Mouse (Mus musculus) MEL (cell line): ENCODE results near the gene Ctnnbl1. TPM values are rescaled to one million over a fixed set of nuclear protein-coding genes. Genes with fewer than 3 reads are reported as not detected.
A peak's percentile ranks its signal among the peaks of the same experiment; 100 is the strongest.

Experiments
- DNase-seq: peaks from one replicate; pipeline ENCODE4 v3.0.0; 2011; ENCODE audit warnings: low read depth, low spot score
- H3K27ac ChIP-seq: 2 replicates; pipeline ENCODE4 v1.5.1; 2012; ENCODE audit warnings: low read depth, mild to moderate bottlenecking, control low read depth, low read length, moderate library complexity; ENCODE audit not compliant: control insufficient read depth
- H3K27me3 ChIP-seq, 2 experiments: fragments of 150-350 bp in 1 of 2; sonication (generic) in 1 of 2; 2 replicates each; pipeline ENCODE4 v1.6.1; 2012; ENCODE audit warnings: low read length in 2 of 2, mild to moderate bottlenecking in 2 of 2, improper control_type of control experiment in 1 of 2, moderate library complexity in 1 of 2; ENCODE audit not compliant: insufficient read depth in 2 of 2, control insufficient read depth in 1 of 2
- H3K36me3 ChIP-seq, 2 experiments: 2 replicates each; pipeline ENCODE4 v1.6.1; 2012 to 2014; ENCODE audit warnings: low read length in 2 of 2, improper control_type of control experiment in 1 of 2, inconsistent platforms in 1 of 2, mild to moderate bottlenecking in 1 of 2; ENCODE audit not compliant: insufficient read depth in 2 of 2, control insufficient read depth in 1 of 2
- H3K4me1 ChIP-seq, 2 experiments: fragments of 150-350 bp in 1 of 2; sonication (generic) in 1 of 2; 2 replicates each; pipeline ENCODE4 v1.6.1; 2012; ENCODE audit warnings: low read length in 2 of 2, improper control_type of control experiment in 1 of 2, mild to moderate bottlenecking in 1 of 2; ENCODE audit not compliant: insufficient read depth in 2 of 2, control insufficient read depth in 1 of 2
- H3K4me3 ChIP-seq, 2 experiments: fragments of 150-350 bp in 1 of 2; sonication (generic) in 1 of 2; 2 replicates each; pipeline ENCODE4 v1.5.1; 2012; ENCODE audit warnings: low read depth in 2 of 2, low read length in 2 of 2, mild to moderate bottlenecking in 2 of 2, moderate library complexity in 2 of 2, control low read depth in 1 of 2, improper control_type of control experiment in 1 of 2; ENCODE audit not compliant: control insufficient read depth in 1 of 2, insufficient read depth in 1 of 2
- H3K79me2 ChIP-seq: 2 replicates; pipeline ENCODE4 v1.6.1; 2012; ENCODE audit warnings: mild to moderate bottlenecking, low read length, moderate library complexity; ENCODE audit not compliant: control insufficient read depth, poor library complexity, insufficient read depth
- H3K9ac ChIP-seq: 2 replicates; pipeline ENCODE4 v1.6.1; 2012; ENCODE audit warnings: low read depth, mild to moderate bottlenecking, control low read depth, low read length, moderate library complexity; ENCODE audit not compliant: control insufficient read depth, poor library complexity, severe bottlenecking
- H3K9me3 ChIP-seq: fragments of 150-350 bp; sonication (generic); replicated peaks from 2 replicates; pipeline ENCODE4 v1.6.1; 2012; ENCODE audit warnings: mild to moderate bottlenecking, low read length, improper control_type of control experiment, moderate library complexity; ENCODE audit not compliant: insufficient read depth
- BHLHE40 ChIP-seq: IDR thresholded peaks from 2 replicates; pipeline ENCODE4 v1.6.1; 2012; ENCODE audit warnings: low read depth, mild to moderate bottlenecking, inconsistent platforms, low read length, improper control_type of control experiment, borderline replicate concordance
- CHD1 ChIP-seq: IDR thresholded peaks from 2 replicates; pipeline ENCODE4 v1.6.1; 2012; ENCODE audit warnings: low read depth, mild to moderate bottlenecking, inconsistent platforms, low read length, improper control_type of control experiment
- CTCF ChIP-seq, 3 experiments: IDR thresholded peaks in 2 of 3; conservative IDR thresholded peaks in 1 of 3; 2 replicates each; pipeline ENCODE4 v1.5.1; 2011 to 2012; ENCODE audit warnings: low read length in 3 of 3, low read depth in 2 of 3, mild to moderate bottlenecking in 2 of 3, improper control_type of control experiment in 1 of 3, inconsistent platforms in 1 of 3, mixed read lengths in 1 of 3, moderate library complexity in 1 of 3; ENCODE audit not compliant: control insufficient read depth in 1 of 3, insufficient read depth in 1 of 3, poor library complexity in 1 of 3, severe bottlenecking in 1 of 3
- E2F4 ChIP-seq: IDR thresholded peaks from 2 replicates; pipeline ENCODE4 v1.6.1; 2011; ENCODE audit warnings: low read depth, low read length, improper control_type of control experiment, borderline replicate concordance
- ELF1 ChIP-seq: IDR thresholded peaks from 2 replicates; pipeline ENCODE4 v1.6.1; 2014; ENCODE audit warnings: low read depth, mild to moderate bottlenecking, inconsistent platforms, low read length, improper control_type of control experiment, moderate library complexity
- ETS1 ChIP-seq: IDR thresholded peaks from 2 replicates; pipeline ENCODE4 v1.6.1; 2012; ENCODE audit warnings: low read depth, mild to moderate bottlenecking, inconsistent platforms, low read length, improper control_type of control experiment, moderate library complexity
- GABPA ChIP-seq: IDR thresholded peaks from 2 replicates; pipeline ENCODE4 v1.6.1; 2012; ENCODE audit warnings: low read depth, mild to moderate bottlenecking, inconsistent platforms, low read length, improper control_type of control experiment, moderate library complexity
- GATA1 ChIP-seq: IDR thresholded peaks from 2 replicates; pipeline ENCODE4 v1.6.1; 2011; ENCODE audit warnings: low read depth, low read length, improper control_type of control experiment
- HCFC1 ChIP-seq: IDR thresholded peaks from 2 replicates; pipeline ENCODE4 v1.6.1; 2012; ENCODE audit warnings: low read depth, mild to moderate bottlenecking, inconsistent platforms, low read length, improper control_type of control experiment, moderate library complexity
- JUND ChIP-seq: IDR thresholded peaks from 2 replicates; pipeline ENCODE4 v1.6.1; 2011; ENCODE audit warnings: low read depth, mild to moderate bottlenecking, improper control_type of control experiment, low read length
- KAT2A ChIP-seq: conservative IDR thresholded peaks from 2 replicates; pipeline ENCODE4 v1.6.1; 2012; ENCODE audit warnings: low read depth, low read length, improper control_type of control experiment, inconsistent platforms
- MAX ChIP-seq: IDR thresholded peaks from 2 replicates; pipeline ENCODE4 v1.6.1; 2011; ENCODE audit warnings: low read length, improper control_type of control experiment
- MAZ ChIP-seq: IDR thresholded peaks from 2 replicates; pipeline ENCODE4 v1.6.1; 2012; ENCODE audit warnings: low read depth, mild to moderate bottlenecking, inconsistent platforms, low read length, improper control_type of control experiment
- MEF2A ChIP-seq: IDR thresholded peaks from 2 replicates; pipeline ENCODE4 v1.6.1; 2014; ENCODE audit warnings: low read depth, mild to moderate bottlenecking, inconsistent platforms, low read length, improper control_type of control experiment; ENCODE audit not compliant: poor library complexity, insufficient replicate concordance, severe bottlenecking; ENCODE audit errors: extremely low read depth
- MYB ChIP-seq: IDR thresholded peaks from 2 replicates; pipeline ENCODE4 v1.6.1; 2011; ENCODE audit warnings: mild to moderate bottlenecking, low read depth, low read length, improper control_type of control experiment
- MYC ChIP-seq: IDR thresholded peaks from 2 replicates; pipeline ENCODE4 v1.6.1; 2011; ENCODE audit warnings: low read depth, mild to moderate bottlenecking, low read length, improper control_type of control experiment, moderate library complexity
- NELFE ChIP-seq: IDR thresholded peaks from 2 replicates; pipeline ENCODE4 v1.6.1; 2011; ENCODE audit warnings: low read depth, low read length, improper control_type of control experiment
- NRF1 ChIP-seq: IDR thresholded peaks from 2 replicates; pipeline ENCODE4 v1.6.1; 2014; ENCODE audit warnings: low read depth, mild to moderate bottlenecking, inconsistent platforms, low read length, improper control_type of control experiment, moderate library complexity; ENCODE audit not compliant: poor library complexity, insufficient read depth, severe bottlenecking
- POLR2A ChIP-seq, 2 experiments: IDR thresholded peaks; 2 replicates each; pipeline ENCODE4 v1.6.1; 2011 to 2012; ENCODE audit warnings: low read length in 2 of 2, mild to moderate bottlenecking in 2 of 2, control low read depth in 1 of 2, improper control_type of control experiment in 1 of 2, low read depth in 1 of 2, moderate library complexity in 1 of 2; ENCODE audit not compliant: control insufficient read depth in 1 of 2, insufficient read depth in 1 of 2, poor library complexity in 1 of 2
- POLR2AphosphoS2 ChIP-seq: IDR thresholded peaks from 2 replicates; pipeline ENCODE4 v1.6.1; 2011; ENCODE audit warnings: low read length, improper control_type of control experiment
- POLR2AphosphoS5 ChIP-seq: IDR thresholded peaks from 2 replicates; pipeline ENCODE4 v1.6.1; 2012; ENCODE audit warnings: low read depth, borderline replicate concordance, mild to moderate bottlenecking, inconsistent platforms, low read length, moderate library complexity, mixed read lengths
- RAD21 ChIP-seq: IDR thresholded peaks from 2 replicates; pipeline ENCODE4 v1.6.1; 2011; ENCODE audit warnings: mild to moderate bottlenecking, low read depth, low read length, improper control_type of control experiment
- RCOR1 ChIP-seq: IDR thresholded peaks from 2 replicates; pipeline ENCODE4 v1.6.1; 2012; ENCODE audit warnings: low read depth, mild to moderate bottlenecking, inconsistent platforms, low read length, improper control_type of control experiment
- SMC3 ChIP-seq: IDR thresholded peaks from 2 replicates; pipeline ENCODE4 v1.6.1; 2011; ENCODE audit warnings: low read depth, low read length, improper control_type of control experiment
- TAL1 ChIP-seq: IDR thresholded peaks from 2 replicates; pipeline ENCODE4 v1.6.1; 2012; ENCODE audit warnings: mild to moderate bottlenecking, inconsistent platforms, low read length, moderate library complexity, mixed read lengths
- TBP ChIP-seq: IDR thresholded peaks from 2 replicates; pipeline ENCODE4 v1.8.0; 2011; ENCODE audit warnings: low read depth, low read length, improper control_type of control experiment
- TCF12 ChIP-seq: IDR thresholded peaks from 2 replicates; pipeline ENCODE4 v1.6.1; 2014; ENCODE audit warnings: low read depth, mild to moderate bottlenecking, inconsistent platforms, low read length, improper control_type of control experiment, moderate library complexity
- UBTF ChIP-seq: IDR thresholded peaks from 2 replicates; pipeline ENCODE4 v1.6.1; 2012; ENCODE audit warnings: low read depth, mild to moderate bottlenecking, inconsistent platforms, low read length, improper control_type of control experiment, moderate library complexity, borderline replicate concordance; ENCODE audit not compliant: insufficient read depth
- USF1 ChIP-seq: IDR thresholded peaks from 2 replicates; pipeline ENCODE4 v1.6.1; 2014; ENCODE audit warnings: low read depth, mild to moderate bottlenecking, inconsistent platforms, low read length, improper control_type of control experiment, moderate library complexity
- USF2 ChIP-seq, 2 experiments: IDR thresholded peaks; 2 replicates each; pipeline ENCODE4 v1.6.1; 2011 to 2012; ENCODE audit warnings: improper control_type of control experiment in 2 of 2, low read length in 2 of 2, borderline replicate concordance in 1 of 2, inconsistent platforms in 1 of 2, low read depth in 1 of 2, mild to moderate bottlenecking in 1 of 2; ENCODE audit not compliant: insufficient read depth in 1 of 2
- ZC3H11A ChIP-seq: IDR thresholded peaks from 2 replicates; pipeline ENCODE4 v1.6.1; 2012; ENCODE audit warnings: low read depth, mild to moderate bottlenecking, inconsistent platforms, low read length, improper control_type of control experiment
- ZKSCAN1 ChIP-seq: IDR thresholded peaks from 2 replicates; pipeline ENCODE4 v1.6.1; 2012; ENCODE audit warnings: low read depth, mild to moderate bottlenecking, inconsistent platforms, low read length, improper control_type of control experiment, moderate library complexity
- ZMIZ1 ChIP-seq: IDR thresholded peaks from 2 replicates; pipeline ENCODE4 v1.6.1; 2012; ENCODE audit warnings: low read depth, mild to moderate bottlenecking, inconsistent platforms, low read length, improper control_type of control experiment, moderate library complexity
- ZNF384 ChIP-seq: IDR thresholded peaks from 2 replicates; pipeline ENCODE4 v1.6.1; 2012; ENCODE audit warnings: low read depth, mild to moderate bottlenecking, inconsistent platforms, low read length, improper control_type of control experiment
- polyA plus RNA-seq, 2 experiments: library from polyadenylated mRNA; stranded (reverse) in 1 of 2; unstranded in 1 of 2; fragments of >175 nt in 1 of 2; fragments of >200 nt in 1 of 2; gene quantifications; 2 replicates each; pipeline versions ENCODE4 v1.2.1 to v1.2.4; 2012; ENCODE audit warnings: low replicate concordance in 2 of 2, low read depth in 1 of 2; ENCODE audit not compliant: insufficient read length in 2 of 2, insufficient read depth in 1 of 2, missing spikeins in 1 of 2
- total RNA-seq: library from RNA; depleted of rRNA; stranded (reverse); fragments of 300-350 nt; gene quantifications from 2 replicates; pipeline ENCODE4 v1.2.3, GENCODE M21; 2012; rRNA removed

Ctnnbl1 gene
- total RNA-seq, result 59.3 and 61.7 TPM in 2 replicates
- 10 to 100 TPM in 1 of 2 experiments, not detected in 1; 60.7 TPM for polyA plus RNA-seq

- DNase-seq, result peak; percentile 99
- H3K36me3 ChIP-seq, result peaks cover 0 to 7% of the 10 kb centered on the region in 2 experiments; a peak in 2 of 4 replicates
- H3K9ac ChIP-seq, result peak within 1 kb of the TSS; percentile 83
- peaks cover 17% of the 10 kb centered on the region for H3K79me2 ChIP-seq
- H3K27me3 ChIP-seq, result no peaks in the 10 kb centered on the region
- peak within 1 kb of the TSS; percentile 80 to 99 for H3K4me3 ChIP-seq
- no peaks in the 10 kb centered on the region for H3K9me3 ChIP-seq
- H3K4me1 ChIP-seq, result peaks cover 0 to 4% of the 10 kb centered on the region in 2 experiments; a peak in 1 of 4 replicates
- peak within 1 kb of the TSS; percentile 25; the same call in 1 of the 2 replicates for H3K27ac ChIP-seq
- TF ChIP-seq ZNF384, result no peak
- TF ChIP-seq ELF1, result peak; percentile 98
- no peak for TF ChIP-seq TCF12
- TF ChIP-seq SMC3, result no peak
- TF ChIP-seq POLR2AphosphoS5, result no peak
- TF ChIP-seq NRF1, result peak; percentile 51; the same call in 1 of the 2 replicates
- peak; percentile 91 for TF ChIP-seq TBP
- peak; percentile 98 for TF ChIP-seq HCFC1
- TF ChIP-seq E2F4, result peak; percentile 56; the same call in 1 of the 2 replicates
- no peak for TF ChIP-seq MYB
- TF ChIP-seq MAX, result peak; percentile 70
- no peak for TF ChIP-seq ZC3H11A
- TF ChIP-seq POLR2A (IDR thresholded peaks at IDR 0.05; ENCODE audit: control insufficient read depth in 1 of 2, insufficient read depth in 1 of 2, low read depth in 1 of 2, low read length in 2 of 2, poor library complexity in 1 of 2), result peak; percentile 51 to 86; a peak in 2 of 4 replicates
- TF ChIP-seq TAL1, result no peak
- TF ChIP-seq ETS1, result no peak
- TF ChIP-seq MYC, result peak; percentile 83
- TF ChIP-seq BHLHE40, result no peak
- TF ChIP-seq POLR2AphosphoS2, result peak; percentile 77; the same call in 1 of the 2 replicates
- no peak for TF ChIP-seq MAZ
- TF ChIP-seq RCOR1, result no peak
- TF ChIP-seq USF1, result peak; percentile 58
- peak; percentile 74 for TF ChIP-seq NELFE
- no peak for TF ChIP-seq ZKSCAN1
- no peak for TF ChIP-seq JUND
- no peak for TF ChIP-seq UBTF
- TF ChIP-seq GATA1, result no peak
- no peak for TF ChIP-seq MEF2A
- no peak for TF ChIP-seq USF2 (IDR thresholded peaks at IDR 0.05; ENCODE audit: borderline replicate concordance in 1 of 2, insufficient read depth in 1 of 2, low read depth in 1 of 2, low read length in 2 of 2)
- peak; percentile 62; the same call in 1 of the 2 replicates for TF ChIP-seq ZMIZ1
- peak; percentile 97 for TF ChIP-seq KAT2A
- no peak for TF ChIP-seq GABPA
- TF ChIP-seq RAD21, result no peak
- no peak for TF ChIP-seq CTCF (IDR thresholded peaks at IDR 0.05 in 2 of 3, conservative IDR thresholded peaks at IDR 0.05 in 1 of 3; ENCODE audit: control insufficient read depth in 1 of 3, insufficient read depth in 1 of 3, low read depth in 2 of 3, low read length in 3 of 3, poor library complexity in 1 of 3, severe bottlenecking in 1 of 3)
- no peak for TF ChIP-seq CHD1
Observed at GRCm38 (mm10) chr2:157736854-157737850, at the start of gene Ctnnbl1. Ctnnbl1 (plus strand) TSS chr2:157737401.
